Mouse (Mus musculus): ENCODE measurements around the gene Samd8. TPM values are rescaled to one million over a fixed set of nuclear protein-coding genes. Genes with fewer than 3 reads are reported as not detected.

The Samd8 gene
- total and polyA plus RNA-seq, 2 experiments from 2014 or later = 24.9 to 62.4 TPM

- H3K9me3 ChIP-seq (ENCODE audit: low read length) = no peaks in the 10 kb centered on the region
- H3K27me3 ChIP-seq (ENCODE audit: insufficient read depth, low read length) = no peaks in the 10 kb centered on the region
- H3K36me3 ChIP-seq (ENCODE audit: insufficient read depth, low read length) = no peaks in the 10 kb centered on the region
- no peak for ATAC-seq
- no peak for TF ChIP-seq CTCF (IDR thresholded peaks at IDR 0.05; ENCODE audit: low read depth)
- no peaks in the 10 kb centered on the region for H3K4me1 ChIP-seq (ENCODE audit: insufficient read depth, low read length)
- no peak overlapping the region for H3K4me2 ChIP-seq (ENCODE audit: low read depth, low read length)
- 93% methylated on average over 4 of the region's 4 CpGs for WGBS
- H3K4me3 ChIP-seq (ENCODE audit: low read length) = no peak overlapping the region
- H3K27ac ChIP-seq = no peak overlapping the region
- no peak for DNase-seq (ENCODE audit: low spot score)
- H3K9ac ChIP-seq (replicated peaks; ENCODE audit: low read length) = no peak overlapping the region
These were observed 64.3 kb downstream of the Samd8 start for GRCm38 (mm10) chr14:21814606-21815005.

- H3K27ac ChIP-seq = no peak overlapping the region
- TF ChIP-seq CTCF (IDR thresholded peaks at IDR 0.05; ENCODE audit: low read depth) = no peak
- ATAC-seq = no peak
- WGBS = 75% methylated on average over 3 of the region's 3 CpGs
- no peak overlapping the region for H3K4me2 ChIP-seq (ENCODE audit: low read depth, low read length)
- H3K4me3 ChIP-seq (ENCODE audit: low read length) = no peak overlapping the region
- H3K27me3 ChIP-seq (ENCODE audit: insufficient read depth, low read length) = no peaks in the 10 kb centered on the region
- H3K9me3 ChIP-seq (ENCODE audit: low read length) = no peaks in the 10 kb centered on the region
- H3K36me3 ChIP-seq (ENCODE audit: insufficient read depth, low read length) = no peaks in the 10 kb centered on the region
- no peak overlapping the region for H3K9ac ChIP-seq (replicated peaks; ENCODE audit: low read length)
- no peak for DNase-seq (ENCODE audit: low spot score)
- no peaks in the 10 kb centered on the region for H3K4me1 ChIP-seq (ENCODE audit: insufficient read depth, low read length)
These were observed 65.9 kb downstream of the Samd8 start for GRCm38 (mm10) chr14:21816255-21816654.

- ATAC-seq (no peak), DNase-seq (ENCODE audit: low spot score) (no peak)
- Histone ChIP-seq H3K9ac (replicated peaks; ENCODE audit: low read length) (no peak overlapping the region), H3K4me3 (ENCODE audit: low read length) (no peak overlapping the region), H3K27me3 (ENCODE audit: insufficient read depth, low read length) (no peaks in the 10 kb centered on the region), H3K9me3 (ENCODE audit: low read length) (no peaks in the 10 kb centered on the region), H3K36me3 (ENCODE audit: insufficient read depth, low read length) (no peaks in the 10 kb centered on the region), H3K4me1 (ENCODE audit: insufficient read depth, low read length) (no peaks in the 10 kb centered on the region), H3K27ac (no peak overlapping the region), H3K4me2 (ENCODE audit: low read depth, low read length) (no peak overlapping the region)
- no peak for TF ChIP-seq CTCF (IDR thresholded peaks at IDR 0.05; ENCODE audit: low read depth)
- WGBS = 49% methylated on average over 4 of the region's 4 CpGs
These were observed 67.1 kb downstream of the Samd8 start for GRCm38 (mm10) chr14:21817453-21817852.

- H3K4me2 ChIP-seq (ENCODE audit: low read depth, low read length) = no peak overlapping the region
- 86% methylated on average over 4 of the region's 4 CpGs for WGBS
These were observed 70.7 kb downstream of the Samd8 start for GRCm38 (mm10) chr14:21820880-21821505.

GRCm38 (mm10) chr14:21822307-21822706 lies 72.0 kb downstream of the Samd8 start:
- Histone ChIP-seq H3K27me3 (ENCODE audit: insufficient read depth, low read length) (no peaks in the 10 kb centered on the region), H3K4me2 (ENCODE audit: low read depth, low read length) (no peak overlapping the region), H3K4me3 (ENCODE audit: low read length) (no peak overlapping the region), H3K9ac (replicated peaks; ENCODE audit: low read length) (no peak overlapping the region), H3K27ac (0 out of 2 replicates have a peak overlapping the region, but pooled peaks have one; percentile 52), H3K9me3 (ENCODE audit: low read length) (no peaks in the 10 kb centered on the region), H3K4me1 (ENCODE audit: insufficient read depth, low read length) (peaks cover 3% of the 10 kb centered on the region; the same call in 1 of the 2 replicates), H3K36me3 (ENCODE audit: insufficient read depth, low read length) (no peaks in the 10 kb centered on the region)
- no peak for ATAC-seq
- TF ChIP-seq CTCF (IDR thresholded peaks at IDR 0.05; ENCODE audit: low read depth) = 0 out of 2 replicates have a peak, but pooled peaks have one; percentile 8
- DNase-seq (ENCODE audit: low spot score) = peak; percentile 16
- 56% methylated on average over 7 of the region's 7 CpGs for WGBS

More at GRCm38 (mm10) chr14:21820880-21821505, 70.7 kb downstream of the Samd8 start:
- Histone ChIP-seq H3K9me3 (ENCODE audit: low read length) (no peaks in the 10 kb centered on the region), H3K4me3 (ENCODE audit: low read length) (no peak overlapping the region), H3K36me3 (ENCODE audit: insufficient read depth, low read length) (no peaks in the 10 kb centered on the region), H3K4me1 (ENCODE audit: insufficient read depth, low read length) (peaks cover 3% of the 10 kb centered on the region; the same call in 1 of the 2 replicates), H3K9ac (replicated peaks; ENCODE audit: low read length) (no peak overlapping the region), H3K27me3 (ENCODE audit: insufficient read depth, low read length) (no peaks in the 10 kb centered on the region), H3K27ac (no peak overlapping the region)
- ATAC-seq = no peak
- no peak for DNase-seq (ENCODE audit: low spot score)
- no peak for TF ChIP-seq CTCF (IDR thresholded peaks at IDR 0.05; ENCODE audit: low read depth)

DNA sequence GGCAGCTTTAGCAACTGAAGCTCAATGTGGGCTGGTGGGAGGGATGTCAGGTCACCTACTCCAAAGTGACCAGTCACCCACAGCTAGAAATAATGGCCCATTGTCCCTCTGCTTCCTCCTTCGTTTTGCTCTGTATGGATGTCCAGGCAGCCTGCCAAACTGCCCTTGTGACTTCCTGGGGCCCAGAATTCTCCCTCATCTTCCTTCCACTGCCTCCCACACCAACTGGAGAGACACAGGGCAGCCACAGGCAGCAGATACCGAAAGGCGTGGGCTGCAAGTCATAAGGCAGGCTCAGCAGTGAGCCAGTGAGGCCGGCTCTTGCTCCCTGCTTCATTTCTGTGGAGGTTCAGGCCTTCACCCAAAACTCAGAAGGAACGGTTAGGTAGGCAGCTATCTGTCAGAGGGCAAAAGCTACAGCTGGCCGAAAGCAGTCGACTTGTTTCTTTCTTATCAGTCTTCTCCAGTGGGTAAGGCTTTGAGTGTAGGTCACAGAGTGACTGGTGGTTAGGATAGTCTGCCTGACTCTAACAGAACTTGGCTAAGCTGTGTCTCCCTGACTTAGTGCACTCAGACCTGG lies 72.6 kb downstream of the Samd8 start:
- no peak overlapping the region for H3K9ac ChIP-seq (replicated peaks; ENCODE audit: low read length)
- H3K36me3 ChIP-seq (ENCODE audit: insufficient read depth, low read length) = no peaks in the 10 kb centered on the region
- H3K27ac ChIP-seq = peak overlapping the region; percentile 52
- 35% methylated on average over 7 of the region's 7 CpGs for WGBS
- no peak overlapping the region for H3K4me3 ChIP-seq (ENCODE audit: low read length)
- peaks cover 3% of the 10 kb centered on the region; the same call in 1 of the 2 replicates for H3K4me1 ChIP-seq (ENCODE audit: insufficient read depth, low read length)
- no peak overlapping the region for H3K4me2 ChIP-seq (ENCODE audit: low read depth, low read length)
- no peaks in the 10 kb centered on the region for H3K9me3 ChIP-seq (ENCODE audit: low read length)
- peak; percentile 69 for DNase-seq (ENCODE audit: low spot score)
- ATAC-seq = peak; percentile 68
- no peaks in the 10 kb centered on the region for H3K27me3 ChIP-seq (ENCODE audit: insufficient read depth, low read length)
- no peak for TF ChIP-seq CTCF (IDR thresholded peaks at IDR 0.05; ENCODE audit: low read depth)

- Histone ChIP-seq H3K4me2 (ENCODE audit: low read depth, low read length) (no peak overlapping the region), H3K27ac (no peak overlapping the region), H3K9ac (replicated peaks; ENCODE audit: low read length) (no peak overlapping the region), H3K27me3 (ENCODE audit: insufficient read depth, low read length) (no peaks in the 10 kb centered on the region), H3K36me3 (ENCODE audit: insufficient read depth, low read length) (no peaks in the 10 kb centered on the region), H3K4me3 (ENCODE audit: low read length) (no peak overlapping the region), H3K4me1 (ENCODE audit: insufficient read depth, low read length) (peaks cover 3% of the 10 kb centered on the region; the same call in 1 of the 2 replicates), H3K9me3 (ENCODE audit: low read length) (no peaks in the 10 kb centered on the region)
- DNase-seq (ENCODE audit: low spot score) (no peak), ATAC-seq (no peak)
- 85% methylated on average over 7 of the region's 7 CpGs for whole genome bisulfite sequencing
- no peak for TF ChIP-seq CTCF (IDR thresholded peaks at IDR 0.05; ENCODE audit: low read depth)
These were observed 73.6 kb downstream of the Samd8 start for GRCm38 (mm10) chr14:21823897-21824296.
